Mouse (Mus musculus): ENCODE measurements around the gene Pitpnm1. TPM values are rescaled to one million over a fixed set of nuclear protein-coding genes. Genes with fewer than 3 reads are reported as not detected.
A peak's percentile ranks its signal among the peaks of the same experiment; 100 is the strongest.

The Pitpnm1 gene
- polyA plus RNA-seq, 1 experiment: 42.3 TPM

DNA sequence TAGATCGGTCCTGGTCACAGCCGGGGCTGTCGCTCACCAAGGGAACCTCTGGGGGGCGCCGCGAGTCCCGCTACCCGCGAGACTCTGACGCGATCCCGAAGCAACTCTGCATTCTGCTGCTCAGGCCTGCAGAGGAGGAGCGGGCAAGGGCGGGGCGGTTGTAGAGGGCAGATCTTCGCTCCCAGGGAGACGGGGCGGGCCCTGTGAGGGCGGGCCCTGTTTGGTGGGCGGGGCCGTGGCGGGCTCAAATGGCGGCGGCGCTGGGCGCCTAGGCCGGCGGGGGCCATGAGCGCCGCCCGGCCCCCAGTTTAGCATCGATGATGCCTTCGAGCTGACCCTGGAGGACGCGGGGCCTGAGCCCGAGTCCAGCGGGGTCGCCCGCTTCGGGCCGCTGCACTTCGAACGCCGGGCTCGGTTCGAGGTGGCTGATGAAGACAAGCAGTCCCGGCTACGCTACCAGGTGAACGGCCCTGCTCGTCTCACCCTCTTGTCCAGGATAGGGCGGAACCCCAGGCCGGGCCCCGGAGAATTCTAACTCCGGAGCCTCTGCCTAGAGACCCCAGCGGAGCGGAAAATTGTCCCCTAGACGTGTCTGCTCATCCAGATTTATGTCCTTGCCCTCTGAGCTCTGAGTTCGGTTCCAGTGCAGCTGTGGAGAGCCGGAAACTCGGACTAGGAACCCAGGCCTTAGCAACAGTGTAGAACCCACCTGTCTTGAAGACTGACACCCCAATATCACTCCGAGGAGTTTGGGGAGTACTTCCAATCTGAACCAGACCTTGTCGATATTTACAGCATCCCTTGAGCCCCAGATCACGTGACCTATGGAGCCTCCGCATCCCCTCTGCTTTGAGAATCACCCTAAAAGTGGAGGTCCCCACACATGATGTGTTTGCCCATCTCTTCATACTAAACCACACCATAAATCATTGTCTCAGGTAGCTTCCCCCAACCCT is 26.2 kb downstream of the Pitpnm1 start, which contains the start of gene Aip:
Gene Aip, minus strand, starts transcription at position 118 of the 956 bp plus-strand sequence.
- Histone ChIP-seq H3K79me2 (ENCODE audit: control insufficient read depth, insufficient read depth) (peaks cover 17% of the 10 kb centered on the region), H3K4me3 (peak within 1 kb of the TSS; percentile 59), H3K27me3 (ENCODE audit: control insufficient read depth, insufficient read depth, insufficient read length) (no peaks in the 10 kb centered on the region), H3K36me3 (ENCODE audit: control insufficient read depth, insufficient read depth) (peaks cover 6% of the 10 kb centered on the region), H3K4me2 (ENCODE audit: low read depth) (peak within 1 kb of the TSS; percentile 90), H3ac (ENCODE audit: control insufficient read depth, insufficient read length) (peak within 1 kb of the TSS; percentile 39)
- no peak for TF ChIP-seq TCF3 (IDR thresholded peaks at IDR 0.05; ENCODE audit: insufficient read length, low read depth)
- no peak for TF ChIP-seq MYOD1 (IDR thresholded peaks at IDR 0.05; ENCODE audit: control insufficient read depth in 1 of 3, insufficient read length in 2 of 3, low read depth in 2 of 3)
- no peak for TF ChIP-seq TCF12 (IDR thresholded peaks at IDR 0.05; ENCODE audit: insufficient read depth, poor library complexity, severe bottlenecking)
- peak; percentile 95 for TF ChIP-seq USF1 (IDR thresholded peaks at IDR 0.05; ENCODE audit: low read depth)
- peak; percentile 24 for TF ChIP-seq E2F4 (IDR thresholded peaks at IDR 0.05; ENCODE audit: insufficient read depth)
- peak; percentile 75 for TF ChIP-seq SRF (IDR thresholded peaks at IDR 0.05; ENCODE audit: control insufficient read depth, insufficient read length, low read depth)
- TF ChIP-seq MYOG (IDR thresholded peaks at IDR 0.05; ENCODE audit: control insufficient read depth in 1 of 3, insufficient read depth in 1 of 3, insufficient read length in 2 of 3, low read depth in 2 of 3): peak in 1 of 3 experiments; percentile 55
- no peak for TF ChIP-seq REST (IDR thresholded peaks at IDR 0.05; ENCODE audit: insufficient read depth, insufficient read length)
- TF ChIP-seq MAX (IDR thresholded peaks at IDR 0.05; ENCODE audit: low read depth): no peak
- TF ChIP-seq POLR2AphosphoS2 (IDR thresholded peaks at IDR 0.05; ENCODE audit: insufficient read length, low read depth): peak; percentile 47
- TF ChIP-seq CEBPB (IDR thresholded peaks at IDR 0.05; ENCODE audit: insufficient read depth, poor library complexity, severe bottlenecking): no peak
- peak; percentile 71 for TF ChIP-seq POLR2A (IDR thresholded peaks at IDR 0.05; ENCODE audit: insufficient read length, low read depth)

DNA sequence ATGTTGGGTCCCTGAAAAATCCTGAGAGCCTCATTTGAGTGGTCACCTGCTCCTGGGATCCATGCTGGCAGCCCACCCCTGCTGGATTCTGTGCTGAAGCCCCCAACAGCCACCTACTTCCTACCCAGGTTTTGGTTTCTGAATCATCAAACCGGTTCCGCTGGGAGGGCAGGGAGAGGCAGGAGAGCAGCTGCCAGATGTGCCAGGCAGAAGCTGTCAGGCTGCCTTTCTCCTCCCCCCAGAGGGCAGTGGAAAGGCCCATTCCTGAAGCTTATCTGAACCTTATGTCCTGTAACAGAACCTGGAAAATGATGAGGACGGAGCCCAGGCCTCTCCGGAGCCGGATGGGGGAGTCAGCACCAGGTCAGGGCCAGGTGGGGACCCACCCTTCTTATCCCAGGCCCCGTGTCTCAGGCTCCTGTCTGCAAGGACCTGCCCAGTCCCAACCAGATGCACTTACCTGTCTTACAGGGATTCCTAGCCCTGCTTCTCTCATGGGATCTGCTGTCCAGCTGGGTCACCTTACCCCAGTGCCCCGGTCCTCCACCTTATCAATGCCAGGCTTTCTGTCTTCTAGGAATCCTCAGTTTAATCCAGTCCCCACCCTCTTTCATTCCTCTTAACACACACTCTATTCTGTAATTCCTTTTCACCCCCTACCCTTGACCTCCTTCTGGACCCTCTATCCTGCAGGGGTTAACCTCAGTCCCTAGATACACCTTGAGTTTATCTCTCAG is 27.1 kb downstream of the Pitpnm1 start:
- TF ChIP-seq POLR2A (IDR thresholded peaks at IDR 0.05; ENCODE audit: insufficient read length, low read depth): no peak
- peak in 2 of 3 experiments; percentile 52 to 56 for TF ChIP-seq MYOD1 (IDR thresholded peaks at IDR 0.05; ENCODE audit: control insufficient read depth in 1 of 3, insufficient read length in 2 of 3, low read depth in 2 of 3)
- Histone ChIP-seq H3K27me3 (ENCODE audit: control insufficient read depth, insufficient read depth, insufficient read length) (no peaks in the 10 kb centered on the region), H3K4me3 (peak overlapping the region; percentile 59), H3ac (ENCODE audit: control insufficient read depth, insufficient read length) (peak overlapping the region; percentile 39), H3K4me2 (ENCODE audit: low read depth) (peak overlapping the region; percentile 90), H3K36me3 (ENCODE audit: control insufficient read depth, insufficient read depth) (peaks cover 8% of the 10 kb centered on the region), H3K79me2 (ENCODE audit: control insufficient read depth, insufficient read depth) (peaks cover 17% of the 10 kb centered on the region)

DNA sequence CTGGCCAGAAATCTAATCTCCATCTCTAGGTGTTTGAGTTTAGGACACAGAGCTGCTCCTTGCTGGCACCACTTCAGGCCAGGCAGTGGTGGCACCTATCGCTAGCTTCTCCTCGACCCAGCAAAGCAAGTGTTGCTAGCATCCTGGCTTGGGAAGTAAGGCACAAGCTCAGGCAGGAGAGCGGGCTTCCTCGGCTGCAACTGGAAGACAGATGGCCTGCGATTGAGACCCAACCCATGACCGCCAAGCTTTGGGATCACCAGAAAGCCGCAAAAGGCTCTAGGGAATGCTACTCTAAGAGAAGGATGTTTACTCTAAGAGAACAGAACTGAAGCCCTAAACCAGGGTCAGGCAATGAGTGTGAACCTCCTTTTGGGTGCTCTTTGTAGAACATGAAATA is 29.7 kb downstream of the Pitpnm1 start:
- Histone ChIP-seq H3K27me3 (ENCODE audit: control insufficient read depth, insufficient read depth, insufficient read length) (no peaks in the 10 kb centered on the region), H3K4me2 (ENCODE audit: low read depth) (peak overlapping the region; percentile 48), H3K36me3 (ENCODE audit: control insufficient read depth, insufficient read depth) (peaks cover 18% of the 10 kb centered on the region), H3K4me3 (no peak overlapping the region), H3K79me2 (ENCODE audit: control insufficient read depth, insufficient read depth) (peaks cover 17% of the 10 kb centered on the region), H3ac (ENCODE audit: control insufficient read depth, insufficient read length) (no peak overlapping the region)
- no peak for TF ChIP-seq TCF3 (IDR thresholded peaks at IDR 0.05; ENCODE audit: insufficient read length, low read depth)
- no peak for TF ChIP-seq MYOG (IDR thresholded peaks at IDR 0.05; ENCODE audit: control insufficient read depth in 1 of 3, insufficient read depth in 1 of 3, insufficient read length in 2 of 3, low read depth in 2 of 3)
- TF ChIP-seq MAX (IDR thresholded peaks at IDR 0.05; ENCODE audit: low read depth): no peak
- no peak for TF ChIP-seq TCF12 (IDR thresholded peaks at IDR 0.05; ENCODE audit: insufficient read depth, poor library complexity, severe bottlenecking)
- TF ChIP-seq USF1 (IDR thresholded peaks at IDR 0.05; ENCODE audit: low read depth): no peak
- no peak for TF ChIP-seq SRF (IDR thresholded peaks at IDR 0.05; ENCODE audit: control insufficient read depth, insufficient read length, low read depth)
- TF ChIP-seq MYOD1 (IDR thresholded peaks at IDR 0.05; ENCODE audit: control insufficient read depth in 1 of 3, insufficient read length in 2 of 3, low read depth in 2 of 3): no peak
- TF ChIP-seq POLR2A (IDR thresholded peaks at IDR 0.05; ENCODE audit: insufficient read length, low read depth): no peak
- TF ChIP-seq CEBPB (IDR thresholded peaks at IDR 0.05; ENCODE audit: insufficient read depth, poor library complexity, severe bottlenecking): no peak
- TF ChIP-seq REST (IDR thresholded peaks at IDR 0.05; ENCODE audit: insufficient read depth, insufficient read length): no peak
- TF ChIP-seq POLR2AphosphoS2 (IDR thresholded peaks at IDR 0.05; ENCODE audit: insufficient read length, low read depth): no peak
- TF ChIP-seq E2F4 (IDR thresholded peaks at IDR 0.05; ENCODE audit: insufficient read depth): no peak

DNA sequence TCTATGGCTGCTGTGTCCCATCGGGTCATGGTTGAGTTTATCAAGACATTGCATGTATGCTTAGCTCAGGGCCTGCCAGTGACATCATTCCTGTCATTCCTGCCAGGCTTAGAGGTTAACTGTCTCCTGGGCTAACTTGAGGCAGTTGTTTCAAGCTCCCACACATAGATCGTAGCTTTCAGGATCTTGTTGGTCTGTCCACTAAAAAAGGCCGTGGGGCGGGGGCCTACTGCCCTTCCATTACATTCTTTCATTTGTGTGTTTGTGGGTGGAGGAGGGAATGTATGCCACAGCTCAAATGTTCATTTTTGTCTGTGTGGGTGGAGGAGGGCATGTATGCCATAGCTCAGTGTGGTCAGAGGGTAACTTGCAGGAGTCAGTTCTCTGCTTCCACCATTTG is 30.3 kb downstream of the Pitpnm1 start:
- Histone ChIP-seq H3K27me3 (ENCODE audit: control insufficient read depth, insufficient read depth, insufficient read length) (no peaks in the 10 kb centered on the region), H3K79me2 (ENCODE audit: control insufficient read depth, insufficient read depth) (peaks cover 17% of the 10 kb centered on the region), H3K36me3 (ENCODE audit: control insufficient read depth, insufficient read depth) (peaks cover 18% of the 10 kb centered on the region), H3K4me3 (no peak overlapping the region), H3K4me2 (ENCODE audit: low read depth) (peak overlapping the region; percentile 48), H3ac (ENCODE audit: control insufficient read depth, insufficient read length) (no peak overlapping the region)
- TF ChIP-seq POLR2A (IDR thresholded peaks at IDR 0.05; ENCODE audit: insufficient read length, low read depth) (no peak), REST (IDR thresholded peaks at IDR 0.05; ENCODE audit: insufficient read depth, insufficient read length) (no peak), SRF (IDR thresholded peaks at IDR 0.05; ENCODE audit: control insufficient read depth, insufficient read length, low read depth) (no peak), TCF3 (IDR thresholded peaks at IDR 0.05; ENCODE audit: insufficient read length, low read depth) (no peak), CEBPB (IDR thresholded peaks at IDR 0.05; ENCODE audit: insufficient read depth, poor library complexity, severe bottlenecking) (no peak), TCF12 (IDR thresholded peaks at IDR 0.05; ENCODE audit: insufficient read depth, poor library complexity, severe bottlenecking) (no peak), MAX (IDR thresholded peaks at IDR 0.05; ENCODE audit: low read depth) (no peak), USF1 (IDR thresholded peaks at IDR 0.05; ENCODE audit: low read depth) (no peak), MYOD1 (IDR thresholded peaks at IDR 0.05; ENCODE audit: control insufficient read depth in 1 of 3, insufficient read length in 2 of 3, low read depth in 2 of 3) (no peak), POLR2AphosphoS2 (IDR thresholded peaks at IDR 0.05; ENCODE audit: insufficient read length, low read depth) (no peak), MYOG (IDR thresholded peaks at IDR 0.05; ENCODE audit: control insufficient read depth in 1 of 3, insufficient read depth in 1 of 3, insufficient read length in 2 of 3, low read depth in 2 of 3) (no peak), E2F4 (IDR thresholded peaks at IDR 0.05; ENCODE audit: insufficient read depth) (no peak)
